Mouse (Mus musculus) spleen, postnatal 4 days (tissue): ENCODE measurements around the gene Fam110a.

Experiments used
- DNase-seq, 2 experiments: peaks; one replicate each; pipeline ENCODE4 v3.0.0; 2022; ENCODE audit warnings: low spot score in 2 of 2

Fam110a gene

DNA sequence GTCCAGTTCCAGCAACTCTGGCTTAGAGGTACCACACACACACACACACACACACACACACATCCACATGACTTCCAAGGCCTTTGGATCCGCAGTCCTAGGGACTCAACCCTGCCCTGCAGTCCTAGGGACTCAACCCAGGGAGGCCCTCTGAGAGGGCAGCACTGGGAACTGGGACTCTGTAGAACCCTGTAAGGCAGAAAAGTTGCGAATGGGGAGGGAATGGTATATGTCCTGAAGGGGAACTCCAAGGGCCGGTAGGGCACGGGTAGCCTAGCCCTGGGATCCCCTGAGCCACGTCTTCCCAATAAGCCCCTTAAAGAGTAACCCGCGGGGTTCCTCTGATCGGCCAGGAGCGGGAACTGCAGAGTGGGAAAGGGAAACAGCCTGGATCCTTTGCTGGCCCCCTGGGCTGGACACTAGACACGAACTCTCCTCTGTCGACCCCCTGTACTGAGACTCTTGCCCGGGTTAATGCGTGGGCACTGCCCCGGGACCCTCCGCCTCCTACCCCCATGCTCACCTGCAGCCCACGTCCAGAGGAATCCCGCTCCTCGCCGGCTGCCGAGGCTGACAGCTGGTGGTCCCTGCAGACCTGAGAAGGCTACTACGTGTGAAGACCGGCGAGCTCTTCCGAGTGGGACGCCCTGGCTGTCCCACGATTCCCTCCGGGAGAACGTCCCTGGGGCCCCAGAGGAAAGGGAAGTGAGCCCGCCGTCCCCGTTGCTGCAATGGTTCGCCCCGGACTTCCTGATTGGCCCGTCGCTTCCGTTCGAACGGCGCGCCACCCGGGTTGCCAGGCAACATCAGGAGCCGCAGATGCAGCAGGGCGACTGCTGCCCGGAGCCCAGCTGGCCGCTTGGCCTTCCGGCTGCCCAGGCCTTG lies at the start of gene Fam110a:
TSS of gene Fam110a (minus strand) at position 750 of the 885 bp plus-strand sequence.
- DNase-seq, result peak; percentile 85 to 92

DNA sequence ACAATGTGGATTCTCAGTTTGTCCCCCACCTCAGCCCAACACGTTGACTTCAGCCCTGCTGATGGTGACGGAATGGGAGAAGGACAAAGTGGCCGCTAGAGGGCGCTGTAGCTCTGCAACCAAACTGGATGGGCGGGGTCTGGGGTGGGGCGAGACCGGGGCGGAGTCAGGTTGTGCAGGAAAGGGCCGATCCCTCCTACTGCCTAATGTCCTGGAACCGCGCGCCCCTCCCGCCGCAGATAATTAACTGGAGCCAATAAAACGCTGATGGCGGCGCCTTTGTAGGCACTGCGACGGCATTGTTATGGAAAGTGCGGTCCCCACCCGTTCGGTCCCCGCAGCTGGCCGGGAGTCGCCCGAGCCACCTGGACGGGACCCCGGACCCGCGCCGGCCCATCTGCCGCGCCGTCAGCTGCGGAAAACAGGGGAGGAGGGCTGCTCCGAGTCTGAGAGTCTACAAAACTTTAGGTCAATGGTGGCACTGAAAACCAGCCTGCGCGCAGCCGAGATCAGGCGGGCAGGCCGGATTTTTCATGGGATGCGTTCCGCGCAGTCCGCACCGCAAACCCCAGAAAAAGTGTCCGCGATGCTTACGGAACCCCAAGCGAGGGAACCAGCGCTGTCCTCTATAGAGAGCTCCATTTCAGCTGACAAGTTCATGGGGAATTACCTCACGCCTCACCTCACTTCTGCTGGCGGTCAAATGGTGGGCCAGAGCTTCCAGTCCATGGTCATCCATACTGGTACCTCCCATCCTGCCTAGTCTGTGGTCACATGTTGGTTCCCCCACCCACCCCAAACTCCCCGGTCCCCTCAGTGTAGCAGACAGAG lies 49.4 kb upstream of the Fam110a start:
- DNase-seq, result peak; percentile 81 to 95

DNA sequence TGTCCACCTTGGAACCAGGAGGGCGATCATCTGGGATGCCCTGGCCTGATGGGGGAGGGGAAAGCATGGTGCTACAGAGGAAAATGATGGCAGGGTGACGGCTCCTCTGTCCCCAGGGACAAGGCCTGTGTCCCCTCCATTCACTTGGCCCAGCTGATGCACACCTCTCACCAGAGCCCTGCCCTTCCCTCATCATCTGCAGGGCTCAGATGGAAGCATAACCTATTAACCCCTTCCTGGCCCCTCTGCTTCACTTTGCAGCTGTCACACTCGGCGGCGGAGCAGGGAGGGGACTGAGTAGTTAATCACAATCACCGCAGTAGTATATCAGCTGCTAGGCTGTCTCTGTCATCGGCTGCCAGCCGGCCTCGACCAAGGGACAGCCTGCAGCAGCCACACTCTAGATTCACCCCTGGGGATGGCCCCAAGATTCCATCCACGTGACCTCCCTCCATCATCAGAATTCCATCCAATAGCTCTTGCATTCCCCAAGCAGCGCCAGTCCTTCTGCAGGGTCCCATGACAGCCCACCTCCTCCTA lies 44.9 kb upstream of the Fam110a start:
- DNase-seq, result no peak

DNA sequence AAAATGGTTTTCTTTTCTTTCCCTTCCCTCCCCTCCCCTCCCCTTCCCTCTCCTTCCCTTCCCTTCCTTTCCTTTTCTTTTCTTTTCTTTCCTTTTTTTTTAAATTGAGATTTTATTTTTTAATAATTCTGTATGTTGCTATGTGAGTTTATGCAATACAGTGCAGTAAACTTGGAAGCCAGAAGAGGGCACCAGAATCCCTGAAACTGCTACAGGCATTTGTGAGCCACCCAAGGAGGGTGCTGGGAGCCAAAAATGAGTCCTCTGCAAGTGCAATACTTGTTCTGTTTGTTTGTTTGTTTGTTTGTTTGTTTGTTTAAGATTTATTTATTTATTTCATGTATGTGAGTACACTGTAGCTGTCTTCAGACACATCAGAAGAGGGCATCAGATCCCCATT lies 42.0 kb upstream of the Fam110a start:
- DNase-seq, result no peak

DNA sequence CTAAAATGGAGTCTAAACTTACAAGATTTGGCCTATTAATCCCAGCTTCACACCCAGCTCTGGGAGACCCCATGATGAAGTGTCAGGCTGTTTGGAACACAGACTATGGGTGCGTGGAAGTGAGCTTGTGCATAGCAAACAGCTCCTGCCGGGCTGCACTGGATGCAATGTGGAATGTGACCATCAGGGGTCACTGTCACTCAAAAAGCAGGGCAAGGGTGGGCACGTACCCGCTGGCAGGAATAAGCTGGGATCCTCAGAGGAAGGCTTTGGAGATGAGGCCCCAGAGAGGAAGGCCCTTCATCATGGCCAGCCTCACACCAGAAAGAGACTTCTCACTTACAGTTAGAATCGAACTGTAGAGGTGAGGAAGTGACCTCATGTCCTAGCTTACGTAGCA lies 40.2 kb upstream of the Fam110a start:
- peak; percentile 38 to 77 for DNase-seq

DNA sequence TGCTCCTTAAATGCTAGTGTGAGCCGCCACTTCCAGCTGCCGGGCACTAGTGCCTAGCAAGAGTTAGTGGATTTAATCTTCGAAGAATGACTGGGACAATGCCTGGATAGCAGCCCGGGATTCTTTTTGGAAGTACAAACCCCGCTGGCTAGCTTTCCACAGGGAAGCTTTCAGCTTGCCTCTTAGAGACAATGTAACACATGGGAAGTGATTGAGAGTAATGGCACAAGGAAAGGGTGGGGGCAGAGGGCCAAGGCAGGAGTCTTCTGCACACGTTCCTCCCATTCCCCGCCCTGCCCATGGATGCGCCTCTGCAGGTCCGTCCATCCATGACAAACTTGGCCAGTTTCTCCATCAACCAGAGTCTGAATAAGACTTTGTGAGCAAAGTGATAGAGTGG lies 36.6 kb upstream of the Fam110a start:
- DNase-seq, result no peak

DNA sequence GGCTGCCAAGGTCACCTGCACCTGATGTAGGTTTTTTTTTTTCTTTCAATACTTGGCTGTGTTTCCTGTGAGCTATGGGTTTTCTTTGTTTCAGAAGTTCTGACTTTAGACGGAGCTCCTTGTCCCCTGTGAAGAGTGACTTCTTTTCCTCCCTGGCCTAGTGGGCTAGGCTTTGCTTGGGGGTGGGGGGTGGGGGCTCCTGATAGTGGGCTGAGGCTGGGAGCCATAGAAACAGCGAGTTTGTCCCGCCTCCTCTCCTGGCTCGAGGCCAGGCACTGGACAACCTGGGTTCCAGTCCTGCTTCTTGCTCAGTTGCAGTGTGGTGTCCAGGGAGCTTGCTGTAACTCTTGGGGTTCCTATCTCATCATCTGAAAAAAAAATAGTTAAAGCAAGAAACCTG lies 36.0 kb upstream of the Fam110a start:
- DNase-seq, result no peak

DNA sequence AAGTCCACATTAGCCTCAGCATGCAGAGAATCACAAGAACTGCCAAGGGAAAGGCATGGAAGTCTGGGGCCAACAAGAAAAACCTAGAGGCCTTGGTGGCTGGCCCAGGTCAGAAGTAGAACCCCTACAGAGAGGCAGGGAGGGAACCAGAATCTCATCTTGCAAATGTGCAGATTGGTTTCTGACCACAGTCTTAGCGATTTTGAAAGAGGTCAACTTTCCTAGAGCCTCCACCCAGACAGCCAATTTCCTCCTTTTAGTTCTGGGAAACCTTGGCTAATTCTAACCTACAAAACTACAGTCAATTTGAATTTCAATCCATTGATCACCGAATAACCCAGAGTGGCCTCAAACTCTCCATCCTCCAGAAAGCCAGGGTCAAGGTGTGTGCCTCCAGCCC lies 32.7 kb upstream of the Fam110a start:
- DNase-seq, result no peak

DNA sequence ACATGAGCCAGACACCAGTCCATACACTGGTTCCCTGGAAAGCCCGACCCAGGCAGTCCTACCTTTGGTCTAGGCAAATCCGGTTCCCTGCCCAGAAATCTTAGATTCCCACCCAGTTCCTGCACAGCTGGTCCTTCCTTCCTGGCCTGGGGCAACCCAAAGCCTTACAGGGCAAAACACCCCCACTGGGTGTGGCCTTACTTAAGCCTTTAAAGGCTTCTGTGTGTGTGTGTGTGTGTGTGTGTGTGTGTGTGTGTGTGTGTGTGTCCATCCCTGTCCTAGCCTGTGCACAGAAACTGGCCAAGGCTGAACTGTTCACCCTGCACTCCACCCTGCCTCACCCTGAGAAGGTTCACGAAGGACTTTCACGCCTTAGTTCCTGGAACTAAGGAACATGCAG lies 32.2 kb upstream of the Fam110a start:
- no peak for DNase-seq

DNA sequence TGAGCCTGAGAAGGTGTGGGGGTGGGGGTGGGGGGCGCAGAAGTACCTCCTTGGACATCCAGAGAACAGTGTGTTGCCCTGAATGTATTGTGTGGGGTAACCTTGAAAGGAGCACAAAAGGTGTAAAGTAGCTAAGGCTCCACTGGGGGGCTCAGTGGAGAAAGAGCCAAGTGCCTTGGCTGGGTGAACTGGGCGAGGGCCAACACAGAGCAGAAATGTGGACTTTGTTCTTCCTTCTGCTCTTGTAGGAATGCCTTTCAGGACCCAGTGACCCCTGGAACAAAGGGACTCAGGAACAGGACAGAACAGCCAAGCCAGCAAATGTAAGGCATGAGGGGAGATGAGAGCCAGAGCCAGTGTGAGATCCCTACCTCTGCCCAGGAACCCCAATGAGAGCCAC lies 31.7 kb upstream of the Fam110a start:
- no peak for DNase-seq

DNA sequence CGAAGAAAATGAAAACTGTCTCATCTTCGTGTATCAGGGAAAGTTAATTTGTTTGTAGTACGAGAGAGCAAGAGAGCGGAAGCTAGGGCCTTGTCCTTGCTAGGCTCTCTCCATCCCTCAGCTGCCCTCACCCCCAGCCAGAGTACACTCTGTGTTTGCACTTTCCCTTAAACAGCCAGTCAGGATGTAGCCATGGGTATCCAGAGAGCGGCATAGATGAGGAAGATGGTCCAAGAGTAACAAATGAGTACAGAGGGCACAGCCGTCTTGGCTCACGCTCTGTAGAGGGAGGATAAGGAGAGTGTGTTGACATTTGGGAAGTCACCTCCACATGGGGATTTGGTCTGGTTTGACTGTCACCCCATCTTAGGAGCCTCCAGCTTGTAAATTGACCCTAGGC lies 30.6 kb upstream of the Fam110a start:
- no peak for DNase-seq

DNA sequence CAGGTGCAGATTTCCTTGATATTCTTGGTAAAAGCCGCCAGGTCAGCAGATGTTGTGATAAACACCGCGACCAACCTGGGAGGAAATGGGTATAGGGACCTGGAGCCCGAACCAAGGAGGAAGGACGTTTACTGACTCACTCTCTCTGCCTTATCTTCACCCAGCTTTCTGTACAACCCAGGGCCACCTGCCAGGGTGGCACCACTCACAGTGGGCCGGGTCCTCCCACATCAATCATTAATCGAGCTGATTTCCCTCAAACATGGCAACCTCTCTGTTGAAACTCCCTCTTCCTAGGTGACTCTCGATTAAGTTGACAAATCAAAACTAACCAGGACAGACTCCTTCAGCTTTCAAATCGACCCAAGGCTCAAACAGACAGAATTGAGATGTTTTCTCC lies 30.2 kb upstream of the Fam110a start:
- DNase-seq, result no peak

DNA sequence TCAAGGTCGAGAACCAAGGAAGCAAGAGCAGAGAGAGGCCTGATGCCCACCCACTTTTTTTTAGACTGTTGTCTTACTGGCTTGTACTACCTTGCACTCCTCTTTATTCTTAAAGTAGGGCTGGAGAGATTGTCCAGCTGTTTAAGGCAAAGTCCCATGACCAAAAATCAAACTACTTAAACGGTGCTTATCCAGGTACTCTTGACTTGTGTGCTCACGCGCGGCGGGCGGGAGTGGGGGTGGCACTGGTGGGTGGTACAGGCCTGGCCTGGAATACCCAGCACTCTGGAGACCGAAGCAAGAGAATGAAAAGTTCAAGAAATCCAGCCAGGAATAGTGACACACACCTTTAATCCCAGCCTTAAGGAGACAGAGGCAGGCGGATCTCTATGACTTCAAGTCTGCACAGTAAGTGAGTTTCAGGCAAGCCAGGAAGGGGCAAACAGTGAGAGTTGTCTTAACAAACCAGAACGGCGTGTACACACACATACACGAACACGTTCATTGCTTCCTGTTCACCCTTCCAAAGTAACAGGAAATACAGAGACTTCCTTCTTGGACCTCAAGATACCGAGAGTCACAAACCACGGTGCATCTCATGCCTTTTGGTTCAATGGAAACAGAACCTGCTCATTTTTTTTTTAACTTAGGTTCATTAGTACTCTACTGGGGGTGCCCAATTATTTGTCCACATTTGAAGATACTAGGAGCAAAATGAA lies 29.2 kb upstream of the Fam110a start:
- DNase-seq, result no peak

DNA sequence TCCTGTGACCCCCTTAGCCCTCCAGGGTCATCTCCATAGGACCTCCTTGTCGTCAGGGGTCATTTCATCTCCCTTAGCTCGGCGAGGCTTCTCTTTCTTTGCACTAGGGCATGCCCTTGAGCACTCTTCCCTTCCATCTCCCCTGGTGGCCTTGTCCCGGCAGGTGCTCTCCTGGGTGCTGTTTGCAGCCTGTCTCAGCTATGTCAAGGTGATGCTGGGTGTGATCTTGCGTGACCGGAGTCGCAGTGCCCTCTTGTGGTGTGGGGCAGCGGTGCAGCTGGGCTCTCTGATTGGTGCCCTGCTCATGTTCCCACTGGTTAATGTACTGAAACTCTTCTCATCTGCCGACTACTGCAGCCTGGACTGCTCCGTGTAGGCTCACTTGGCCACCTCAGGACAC lies 27.8 kb upstream of the Fam110a start:
- no peak for DNase-seq

DNA sequence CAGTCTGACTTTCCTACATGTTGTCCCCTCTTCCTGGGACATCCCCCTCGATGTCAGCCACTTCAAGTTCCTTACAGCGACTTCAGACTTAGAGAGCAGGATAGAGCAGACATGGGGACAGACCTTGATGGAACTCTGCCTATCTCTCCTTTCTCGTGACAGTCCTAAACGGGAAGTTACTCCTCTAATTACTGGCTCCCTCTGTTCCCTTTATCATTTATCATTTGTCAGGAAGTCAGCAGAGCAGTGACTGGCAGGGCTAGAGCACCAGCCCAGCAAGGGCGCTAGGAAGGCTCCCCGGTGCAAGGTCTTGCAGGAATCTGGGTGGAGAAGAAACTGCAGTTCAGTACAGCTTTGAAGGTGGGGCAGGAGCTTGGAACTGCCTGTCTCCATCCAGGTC lies 22.5 kb upstream of the Fam110a start:
- no peak for DNase-seq

DNA sequence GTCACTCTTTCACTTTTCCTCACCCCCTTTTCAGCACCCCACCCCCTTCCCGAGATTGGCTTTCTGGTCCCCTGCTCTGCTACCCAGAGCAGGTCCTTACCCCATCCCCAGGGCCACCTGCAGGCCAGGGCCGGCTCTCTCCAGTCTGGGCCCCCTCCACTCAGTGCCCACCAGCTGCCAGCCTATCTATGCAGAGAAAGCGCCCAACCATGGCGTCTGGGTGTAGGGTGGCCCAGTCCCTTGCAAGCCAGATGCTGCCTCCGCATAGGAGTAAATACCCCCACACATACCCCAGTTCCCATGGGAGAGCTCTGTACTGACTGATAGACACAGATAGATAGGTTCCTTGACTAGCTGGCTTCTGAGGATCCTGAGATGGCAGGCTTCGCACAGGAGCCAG lies 20.7 kb upstream of the Fam110a start:
- DNase-seq, result no peak

DNA sequence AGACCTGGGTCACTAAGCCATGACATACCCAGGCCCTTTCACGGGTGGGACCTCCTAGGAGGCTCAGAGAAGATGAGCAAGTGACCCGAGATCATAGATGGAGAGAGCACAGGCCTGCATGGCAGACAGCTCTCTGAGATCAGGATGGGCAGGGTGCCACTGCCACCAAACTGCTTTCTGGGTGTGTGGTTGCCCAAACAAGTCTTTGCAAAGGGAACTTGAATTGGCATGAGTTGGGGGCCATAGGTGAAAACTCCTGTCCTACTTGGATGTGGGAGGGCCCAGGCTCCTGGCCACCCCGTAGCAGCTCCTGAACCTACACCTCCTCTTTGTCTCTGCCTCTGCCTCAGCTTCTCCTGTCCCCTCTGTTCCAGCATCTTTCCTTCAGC lies 20.3 kb upstream of the Fam110a start:
- DNase-seq, result no peak

DNA sequence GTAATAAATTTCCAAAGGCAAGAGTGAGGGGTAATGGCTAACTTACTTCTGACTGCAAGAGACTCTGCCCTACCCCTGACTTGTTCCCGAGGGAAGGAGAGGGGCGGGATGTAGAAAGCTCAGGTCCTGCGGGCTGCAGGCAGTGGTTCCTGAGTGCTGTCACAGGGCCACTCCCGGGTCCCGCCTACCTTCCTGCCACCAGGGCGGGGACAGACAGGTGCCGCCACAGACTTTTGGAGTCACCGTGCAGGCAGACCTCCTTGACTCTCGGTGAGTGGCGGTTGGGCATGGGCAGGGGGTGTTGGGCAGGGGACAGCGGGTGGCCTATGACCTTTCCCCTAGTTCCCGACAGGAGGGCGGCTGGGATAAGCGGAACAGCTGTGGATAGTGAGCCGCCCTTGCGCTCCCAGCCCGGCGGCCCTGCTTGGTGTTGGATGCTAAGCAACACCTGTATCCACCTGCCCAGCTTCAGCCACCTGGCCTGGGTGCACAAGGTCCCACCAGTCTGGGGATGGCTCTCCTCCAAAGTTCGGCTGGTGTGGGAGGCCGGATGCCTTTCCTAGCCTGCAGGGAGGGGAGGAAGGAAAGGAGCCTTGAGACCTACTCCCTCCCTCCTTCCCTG lies 19.8 kb upstream of the Fam110a start:
- no peak for DNase-seq

DNA sequence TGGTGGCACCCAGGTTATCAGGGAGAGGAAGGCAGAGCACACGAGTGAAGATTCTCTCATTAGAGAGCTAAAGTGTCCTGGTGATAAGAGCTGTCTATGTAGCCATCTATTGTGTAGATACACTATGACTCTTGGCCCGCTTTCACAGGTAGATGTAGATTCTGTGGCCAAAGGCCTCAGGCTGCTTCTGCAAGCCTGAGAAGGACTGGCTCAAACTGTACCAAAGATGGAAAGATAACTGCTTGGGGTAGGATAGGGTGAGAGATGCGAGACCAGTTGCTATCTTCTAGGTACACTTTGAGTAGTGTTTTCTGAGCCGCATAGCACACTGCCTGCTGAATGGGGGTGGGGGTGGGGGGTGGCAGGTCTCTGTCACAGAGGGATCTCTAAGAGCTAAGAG lies 18.9 kb upstream of the Fam110a start:
- DNase-seq, result no peak

DNA sequence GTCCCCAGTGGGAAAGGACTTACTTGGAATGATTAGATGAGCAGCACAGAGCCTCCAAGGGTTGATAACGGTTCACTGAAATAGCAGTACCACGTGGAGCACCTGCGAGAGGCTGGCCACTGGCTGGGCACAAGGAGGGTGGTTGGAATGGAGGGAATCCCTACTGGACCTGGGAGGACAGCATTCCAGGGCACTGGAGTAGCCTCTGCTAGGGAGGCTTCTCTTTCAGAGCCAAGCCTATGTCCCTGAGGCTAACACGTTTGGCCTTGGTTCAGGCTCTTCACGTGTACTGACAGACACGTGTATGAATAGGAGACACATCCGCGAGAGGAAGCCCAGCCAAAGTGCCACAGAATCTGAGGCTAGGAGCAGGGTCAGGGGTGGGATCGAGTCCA lies 18.5 kb upstream of the Fam110a start:
- DNase-seq, result no peak

DNA sequence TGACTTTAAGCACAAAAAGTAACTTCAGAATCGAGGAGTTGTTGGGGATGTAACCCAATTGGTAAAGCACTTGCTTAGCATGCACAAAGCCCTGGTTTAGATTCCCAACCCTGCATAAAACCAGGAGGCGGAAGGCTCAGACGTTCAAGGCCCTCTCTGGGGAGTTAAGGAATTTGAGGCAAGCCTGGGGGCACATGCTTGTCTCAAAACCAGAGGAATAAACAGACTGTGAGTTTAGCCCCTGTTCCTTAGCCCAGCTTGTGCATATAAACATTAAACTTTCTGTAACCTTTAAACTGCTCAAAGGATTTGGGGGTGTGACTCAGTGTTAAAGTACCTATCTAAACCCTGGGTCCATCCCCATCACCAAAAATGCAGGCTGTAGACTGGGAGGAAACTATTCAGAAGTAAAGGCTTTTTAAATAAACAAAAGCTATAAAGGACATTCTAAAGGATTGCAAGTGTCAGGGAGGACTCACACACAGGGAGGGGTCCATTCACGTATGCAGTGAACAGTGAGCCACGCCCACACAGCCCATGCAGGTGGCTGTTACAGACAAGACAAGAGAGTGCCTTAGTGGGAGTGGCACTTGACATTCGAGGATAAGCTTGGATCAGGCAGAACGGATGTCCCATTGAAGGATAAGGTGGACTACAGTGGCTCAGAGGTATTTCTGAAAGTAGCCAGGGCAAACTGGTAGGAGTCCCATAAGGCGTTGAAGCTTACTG lies 17.9 kb upstream of the Fam110a start:
- DNase-seq, result no peak
